Mouse (Mus musculus) embryonic facial prominence, embryonic 11.5 days (tissue): ENCODE results near the gene Kcnd3. TPM values are rescaled to one million over a fixed set of nuclear protein-coding genes. Genes with fewer than 3 reads are reported as not detected.

Experiments used
- ATAC-seq: fragments of 200-750 bp; cut with Nextera tagmentation; replicated peaks from 2 replicates; pipeline ENCODE4 v1.8.0; 2017; ENCODE audit warnings: low read depth; ENCODE audit not compliant: insufficient number of reproducible peaks, low FRiP score, low TSS enrichment
- DNase-seq: peaks from one replicate; pipeline ENCODE4 v3.0.0-alpha.2; 2015; ENCODE audit warnings: low spot score
- H3K27ac ChIP-seq: fragments of 300-500 bp; sonication (generic); replicated peaks from 2 replicates; pipeline ENCODE4 v1.5.1; 2014; ENCODE audit warnings: mild to moderate bottlenecking, low read depth, low read length, control low read depth
- H3K27me3 ChIP-seq: fragments of 300-500 bp; sonication (generic); 2 replicates; pipeline ENCODE4 v1.6.1; 2014; ENCODE audit warnings: mild to moderate bottlenecking, low read length, moderate library complexity, mixed read lengths; ENCODE audit not compliant: control insufficient read depth, insufficient read depth
- H3K36me3 ChIP-seq: fragments of 300-500 bp; sonication (generic); replicated peaks from 2 replicates; pipeline ENCODE4 v1.6.1; 2014; ENCODE audit warnings: low read depth, mild to moderate bottlenecking, low read length, moderate library complexity, mixed read lengths; ENCODE audit not compliant: control insufficient read depth, insufficient read depth
- H3K4me1 ChIP-seq: fragments of 300-500 bp; sonication (generic); 2 replicates; pipeline ENCODE4 v1.6.1; 2014; ENCODE audit warnings: low read length, mixed read lengths; ENCODE audit not compliant: control insufficient read depth, insufficient read depth
- H3K4me2 ChIP-seq: fragments of 300-500 bp; sonication (generic); 2 replicates; pipeline ENCODE4 v1.6.1; 2014; ENCODE audit warnings: low read depth, mild to moderate bottlenecking, control low read depth, low read length, moderate library complexity
- H3K4me3 ChIP-seq: fragments of 300-500 bp; sonication (generic); 2 replicates; pipeline ENCODE4 v1.5.1; 2014; ENCODE audit warnings: low read depth, low read length, control low read depth
- H3K9ac ChIP-seq: fragments of 300-500 bp; sonication (generic); replicated peaks from 2 replicates; pipeline ENCODE4 v1.6.1; 2014; ENCODE audit warnings: mild to moderate bottlenecking, control low read depth, low read length
- H3K9me3 ChIP-seq: fragments of 300-500 bp; sonication (generic); replicated peaks from 2 replicates; pipeline ENCODE4 v1.6.1; 2016; ENCODE audit warnings: mild to moderate bottlenecking, low read length, inconsistent platforms, mixed read lengths; ENCODE audit not compliant: control insufficient read depth
- WGBS: fragments of 180-500 bp; shearing (Covaris S2); extraction: QIAGEN DNeasy Blood & Tissue Kit; methylation state at CpG from one replicate; pipeline ENCODE4 v1.1.7; 2014; 5-methylcytosine and 5-hydroxymethylcytosine counted together
- polyA plus RNA-seq: library from polyadenylated mRNA; unstranded; fragments of >200 nt; fragmentation: Nextera tagmentation; extraction: Ambion mirVana; gene quantifications from 2 replicates; pipeline ENCODE4 v1.2.1, GENCODE M21; 2014

Gene Kcnd3
- polyA plus RNA-seq, 1 experiment from 2014 or later, result 0.59 TPM

GRCm38 (mm10) chr3:105653544-105654380 is 201.6 kb downstream of the Kcnd3 start:
- DNase-seq, result no peak
- Histone ChIP-seq H3K27me3 (no peaks in the 10 kb centered on the region), H3K4me1 (no peaks in the 10 kb centered on the region), H3K4me3 (no peak overlapping the region), H3K9ac (no peak overlapping the region), H3K4me2 (no peak overlapping the region), H3K36me3 (no peaks in the 10 kb centered on the region), H3K9me3 (no peaks in the 10 kb centered on the region), H3K27ac (no peak overlapping the region)
- no peak for ATAC-seq
- 89% methylated on average over 13 of the region's 13 CpGs for WGBS

DNA sequence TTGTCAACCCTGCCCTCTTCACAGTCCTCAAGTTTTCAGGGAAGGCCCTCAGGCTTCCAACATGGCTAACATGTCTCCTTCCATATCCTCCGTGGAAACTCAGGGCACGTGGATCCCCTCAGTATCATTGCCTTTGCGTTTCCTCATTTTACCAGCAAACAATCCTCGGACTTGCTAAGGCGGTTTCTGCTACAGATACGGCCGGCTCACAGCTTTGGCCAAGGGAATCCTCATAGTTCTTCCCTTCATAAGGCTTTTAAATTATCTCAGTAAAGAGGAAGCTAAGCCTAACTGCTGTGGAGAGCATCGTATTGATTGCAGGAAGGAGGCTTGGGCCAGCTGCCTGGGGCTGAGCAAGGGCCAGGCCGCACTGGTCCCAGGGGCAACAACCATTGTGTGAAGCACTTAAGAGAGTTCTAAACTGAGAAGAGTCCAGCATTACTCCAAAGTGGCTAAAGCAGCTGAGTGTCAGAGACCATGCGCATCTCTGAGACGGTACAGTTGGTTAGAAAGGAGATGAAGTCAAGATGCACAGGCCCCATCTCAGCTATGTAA is 203.0 kb downstream of the Kcnd3 start:
- no peak overlapping the region for H3K9ac ChIP-seq
- H3K4me2 ChIP-seq, result no peak overlapping the region
- H3K9me3 ChIP-seq, result no peaks in the 10 kb centered on the region
- no peak overlapping the region for H3K4me3 ChIP-seq
- ATAC-seq (no peak), DNase-seq (no peak)
- 88% methylated on average over 11 of the region's 11 CpGs for WGBS
- H3K27me3 ChIP-seq, result no peaks in the 10 kb centered on the region
- H3K27ac ChIP-seq, result no peak overlapping the region
- no peaks in the 10 kb centered on the region for H3K36me3 ChIP-seq
- no peaks in the 10 kb centered on the region for H3K4me1 ChIP-seq

DNA sequence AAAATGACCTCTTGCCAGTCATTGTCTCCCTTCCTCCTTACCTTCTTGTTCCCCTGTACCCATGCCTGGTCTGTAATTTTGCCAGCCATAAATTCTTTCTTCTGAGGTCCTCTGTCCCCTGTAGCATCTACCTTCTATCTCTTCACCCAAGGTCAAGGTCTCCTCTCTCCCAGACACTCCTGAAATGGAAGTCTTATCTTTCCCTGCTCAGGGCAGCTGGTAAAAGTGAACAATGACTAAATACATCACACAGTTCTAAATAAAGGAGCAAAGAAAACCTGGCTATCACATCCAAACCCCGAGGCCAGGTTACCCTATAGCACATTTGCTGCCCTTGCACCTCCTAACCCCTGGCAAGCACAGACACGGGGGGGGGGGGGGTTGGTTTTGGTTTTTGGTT is 208.4 kb downstream of the Kcnd3 start:
- DNase-seq, result no peak
- 76% methylated on average over 2 of the region's 2 CpGs for WGBS
- H3K27me3 ChIP-seq, result no peaks in the 10 kb centered on the region
- H3K4me2 ChIP-seq, result no peak overlapping the region
- no peaks in the 10 kb centered on the region for H3K9me3 ChIP-seq
- H3K9ac ChIP-seq, result no peak overlapping the region
- no peak for ATAC-seq
- no peak overlapping the region for H3K4me3 ChIP-seq
- no peaks in the 10 kb centered on the region for H3K4me1 ChIP-seq
- no peaks in the 10 kb centered on the region for H3K36me3 ChIP-seq
- no peak overlapping the region for H3K27ac ChIP-seq

- Histone ChIP-seq H3K4me3 (no peak overlapping the region), H3K9me3 (no peaks in the 10 kb centered on the region), H3K36me3 (no peaks in the 10 kb centered on the region), H3K4me2 (no peak overlapping the region), H3K9ac (no peak overlapping the region), H3K27me3 (no peaks in the 10 kb centered on the region), H3K4me1 (no peaks in the 10 kb centered on the region), H3K27ac (no peak overlapping the region)
- 76% methylated on average over 8 of the region's 8 CpGs for WGBS
- no peak for ATAC-seq
- DNase-seq, result no peak
These were observed 210.9 kb downstream of the Kcnd3 start for GRCm38 (mm10) chr3:105663043-105663442.

DNA sequence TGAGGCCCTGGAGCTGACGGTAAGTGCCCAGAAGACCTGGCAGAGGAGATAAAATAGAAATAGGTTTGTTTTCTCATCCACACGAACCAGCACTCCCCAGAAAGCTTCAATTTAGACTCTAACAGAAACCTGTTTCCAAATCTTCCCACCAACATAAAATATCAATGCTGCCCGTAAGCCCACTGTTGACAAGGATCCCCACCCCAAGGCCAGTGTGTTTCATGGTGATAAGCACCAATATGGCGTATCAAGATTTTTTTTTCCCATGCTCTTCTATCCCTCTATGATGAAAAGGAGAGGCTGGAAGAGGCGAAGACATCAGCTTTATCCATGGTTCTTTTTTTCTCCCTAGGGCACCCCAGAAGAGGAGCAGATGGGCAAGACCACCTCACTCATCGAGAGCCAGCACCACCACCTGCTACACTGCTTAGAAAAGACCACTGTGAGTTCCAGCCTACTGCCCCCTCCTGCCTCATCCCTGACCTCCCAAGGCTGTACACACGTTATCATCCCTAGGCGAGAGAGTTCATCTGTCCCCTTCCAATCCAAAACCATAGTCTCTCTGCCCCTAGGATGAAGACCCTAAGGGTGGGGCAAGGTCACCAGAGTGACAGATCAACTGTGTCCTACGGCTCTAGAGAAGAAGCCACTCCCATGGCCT is 213.1 kb downstream of the Kcnd3 start:
- no peaks in the 10 kb centered on the region for H3K27me3 ChIP-seq
- H3K9ac ChIP-seq, result no peak overlapping the region
- no peaks in the 10 kb centered on the region for H3K9me3 ChIP-seq
- no peaks in the 10 kb centered on the region for H3K4me1 ChIP-seq
- no peaks in the 10 kb centered on the region for H3K36me3 ChIP-seq
- WGBS, result 82% methylated on average over 9 of the region's 9 CpGs
- no peak overlapping the region for H3K4me2 ChIP-seq
- H3K4me3 ChIP-seq, result no peak overlapping the region
- DNase-seq (no peak), ATAC-seq (no peak)
- H3K27ac ChIP-seq, result no peak overlapping the region

- H3K36me3 ChIP-seq, result no peaks in the 10 kb centered on the region
- no peaks in the 10 kb centered on the region for H3K9me3 ChIP-seq
- DNase-seq (no peak), ATAC-seq (no peak)
- H3K9ac ChIP-seq, result no peak overlapping the region
- no peak overlapping the region for H3K4me2 ChIP-seq
- H3K4me3 ChIP-seq, result no peak overlapping the region
- H3K27me3 ChIP-seq, result no peaks in the 10 kb centered on the region
- 60% methylated on average over 4 of the region's 4 CpGs for WGBS
- no peak overlapping the region for H3K27ac ChIP-seq
- H3K4me1 ChIP-seq, result no peaks in the 10 kb centered on the region
These were observed 214.9 kb downstream of the Kcnd3 start for GRCm38 (mm10) chr3:105666996-105667523.

- no peak for DNase-seq
- no peaks in the 10 kb centered on the region for H3K4me1 ChIP-seq
- no peaks in the 10 kb centered on the region for H3K27me3 ChIP-seq
- no peak for ATAC-seq
- H3K4me3 ChIP-seq, result no peak overlapping the region
- WGBS, result 39% methylated on average over 9 of the region's 9 CpGs
- no peak overlapping the region for H3K4me2 ChIP-seq
- H3K9ac ChIP-seq, result no peak overlapping the region
- H3K36me3 ChIP-seq, result no peaks in the 10 kb centered on the region
- H3K27ac ChIP-seq, result no peak overlapping the region
- no peaks in the 10 kb centered on the region for H3K9me3 ChIP-seq
These were observed 216.0 kb downstream of the Kcnd3 start for GRCm38 (mm10) chr3:105668161-105668560.

DNA sequence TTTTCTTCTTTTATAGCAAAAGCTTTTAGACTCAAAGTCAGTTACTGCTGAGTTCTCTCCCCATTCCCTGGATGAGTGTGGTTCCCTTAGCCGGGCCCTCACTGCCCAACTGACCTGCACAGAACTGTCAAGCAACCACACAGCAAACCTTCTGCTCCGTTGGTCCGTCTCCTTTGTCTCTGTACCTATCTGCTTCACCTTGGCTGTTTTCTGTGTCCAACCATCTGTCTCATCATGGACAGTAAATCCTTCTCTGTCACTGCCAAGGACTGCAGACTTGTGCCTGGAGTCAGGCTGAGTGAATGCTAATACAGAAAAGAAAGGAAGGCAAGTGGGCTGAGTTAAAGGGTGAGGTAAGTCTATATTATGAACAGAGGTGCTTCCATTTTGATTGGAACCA is 217.6 kb downstream of the Kcnd3 start:
- 82% methylated on average over 3 of the region's 3 CpGs for WGBS

More for the DNA sequence above, 217.6 kb downstream of the Kcnd3 start:
- Histone ChIP-seq H3K4me1 (no peaks in the 10 kb centered on the region), H3K4me3 (no peak overlapping the region), H3K9ac (no peak overlapping the region), H3K9me3 (no peaks in the 10 kb centered on the region), H3K36me3 (no peaks in the 10 kb centered on the region), H3K4me2 (no peak overlapping the region), H3K27ac (no peak overlapping the region), H3K27me3 (no peaks in the 10 kb centered on the region)
- DNase-seq (no peak), ATAC-seq (no peak)
